Mouse (Mus musculus): Measurements from ENCODE around the gene Srsf12. TPM values are rescaled to one million over a fixed set of nuclear protein-coding genes. Genes with fewer than 3 reads are reported as not detected.

Srsf12 gene
- polyA plus RNA-seq, 1 experiment from 2014 or later = 68.8 TPM

Other genes with a start within 250 kb of the Srsf12 start
- gene Rragd, start 226.0 kb upstream of the Srsf12 start, polyA plus RNA-seq (2015; fragmentation: Nextera tagmentation; extraction: Ambion mirVana) = 31.3 and 32.2 TPM in 2 replicates
- 58.1 and 60.6 TPM in 2 replicates for gene Ube2j1, start 177.6 kb upstream of the Srsf12 start, polyA plus RNA-seq (2015; fragmentation: Nextera tagmentation; extraction: Ambion mirVana)
- 0.72 and 1.1 TPM in 2 replicates for gene Gabrr2, start 146.0 kb upstream of the Srsf12 start, polyA plus RNA-seq (2015; fragmentation: Nextera tagmentation; extraction: Ambion mirVana)
- 0.79 and 1.1 TPM in 2 replicates for gene Gabrr1, start 76.5 kb upstream of the Srsf12 start, polyA plus RNA-seq (2015; fragmentation: Nextera tagmentation; extraction: Ambion mirVana)
- 2.3 and 2.8 TPM in 2 replicates for gene Pm20d2, start 19.3 kb upstream of the Srsf12 start, polyA plus RNA-seq (2015; fragmentation: Nextera tagmentation; extraction: Ambion mirVana)
- 51.5 and 59.2 TPM in 2 replicates for gene Pnrc1, start 81.2 kb downstream of the Srsf12 start, polyA plus RNA-seq (2015; fragmentation: Nextera tagmentation; extraction: Ambion mirVana)
- 21.2 and 22.5 TPM in 2 replicates for gene Rngtt, start 101.3 kb downstream of the Srsf12 start, polyA plus RNA-seq (2015; fragmentation: Nextera tagmentation; extraction: Ambion mirVana)

All from midbrain, embryonic 15.5 days (tissue).